Mouse (Mus musculus) midbrain, embryonic 14.5 days (tissue): ENCODE measurements around the gene Gm4869. TPM values are rescaled to one million over a fixed set of nuclear protein-coding genes. Genes with fewer than 3 reads are reported as not detected.

Experiments used
- ATAC-seq: fragments of 200-750 bp; cut with Nextera tagmentation; 2 replicates; pipeline ENCODE4 v1.8.0; 2017; ENCODE audit warnings: moderate number of reproducible peaks, moderate library complexity; ENCODE audit not compliant: low FRiP score, low TSS enrichment
- DNase-seq: peaks from one replicate; pipeline ENCODE4 v3.0.0-alpha.2; 2015
- H3K27ac ChIP-seq: fragments of 300-500 bp; sonication (generic); replicated peaks from 2 replicates; pipeline ENCODE4 v1.5.1; 2014; ENCODE audit warnings: mild to moderate bottlenecking, low read depth, low read length, moderate library complexity
- H3K27me3 ChIP-seq: fragments of 300-500 bp; sonication (generic); 2 replicates; pipeline ENCODE4 v1.6.1; 2014; ENCODE audit warnings: low read length, control low read depth, mixed read lengths; ENCODE audit not compliant: control insufficient read depth, insufficient read depth
- H3K36me3 ChIP-seq: fragments of 300-500 bp; sonication (generic); 2 replicates; pipeline ENCODE4 v1.6.1; 2014; ENCODE audit warnings: low read length, control low read depth; ENCODE audit not compliant: control insufficient read depth, insufficient read depth
- H3K4me1 ChIP-seq: fragments of 300-500 bp; sonication (generic); 2 replicates; pipeline ENCODE4 v1.6.1; 2014; ENCODE audit warnings: mild to moderate bottlenecking, antibody characterized with exemption, low read length, control low read depth; ENCODE audit not compliant: control insufficient read depth, insufficient read depth
- H3K4me2 ChIP-seq: fragments of 300-500 bp; sonication (generic); 2 replicates; pipeline ENCODE4 v1.6.1; 2014; ENCODE audit warnings: mild to moderate bottlenecking, low read length, moderate library complexity
- H3K4me3 ChIP-seq: fragments of 300-500 bp; sonication (generic); replicated peaks from 2 replicates; pipeline ENCODE4 v1.5.1; 2014; ENCODE audit warnings: low read depth, low read length
- H3K9ac ChIP-seq: fragments of 300-500 bp; sonication (generic); replicated peaks from 2 replicates; pipeline ENCODE4 v1.6.1; 2014; ENCODE audit warnings: mild to moderate bottlenecking, low read length, moderate library complexity
- H3K9me3 ChIP-seq: fragments of 300-500 bp; sonication (generic); 2 replicates; pipeline ENCODE4 v1.6.1; 2016; ENCODE audit warnings: low read length, control low read depth, mixed read lengths; ENCODE audit not compliant: control insufficient read depth
- WGBS: fragments of 180-500 bp; shearing (Covaris S2); extraction: QIAGEN DNeasy Blood & Tissue Kit; methylation state at CpG from one replicate; pipeline ENCODE4 v1.1.7; 2014; 5-methylcytosine and 5-hydroxymethylcytosine counted together
- microRNA-seq: library from miRNA; unstranded; fragments of <30 nt; microRNA quantifications from one replicate; pipeline ENCODE4, GENCODE M21; 2016
- polyA plus RNA-seq: library from polyadenylated mRNA; unstranded; fragments of >200 nt; fragmentation: Nextera tagmentation; extraction: Ambion mirVana; gene quantifications from 2 replicates; pipeline ENCODE4 v1.2.1, GENCODE M21; 2014

Gm4869 gene
- polyA plus RNA-seq, 1 experiment from 2014 or later = not detected

DNA sequence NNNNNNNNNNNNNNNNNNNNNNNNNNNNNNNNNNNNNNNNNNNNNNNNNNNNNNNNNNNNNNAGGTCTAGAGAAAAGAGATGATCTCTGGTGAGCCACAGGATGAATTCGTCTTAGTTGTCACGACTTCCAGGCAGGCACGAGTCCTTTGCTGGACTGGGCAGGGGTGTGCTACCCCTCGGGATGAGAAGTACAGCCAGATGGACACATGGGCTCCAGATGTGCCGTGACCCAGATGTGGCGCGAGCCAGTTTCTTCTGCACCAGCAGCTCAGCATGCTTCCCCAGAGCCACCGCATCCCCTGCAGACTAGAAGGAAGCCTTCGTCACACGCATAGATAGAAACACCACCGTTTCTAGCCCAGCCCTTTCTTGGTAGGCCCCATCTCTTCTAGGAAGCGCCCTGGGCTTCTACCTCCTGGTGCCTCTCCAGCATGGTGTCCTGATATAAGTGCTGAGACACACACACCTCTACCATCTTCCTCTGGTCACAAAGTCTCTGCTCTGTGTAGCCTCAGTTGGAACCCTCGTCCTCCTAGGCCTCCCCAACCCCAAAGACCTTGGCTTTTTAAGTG is 92.8 kb downstream of the Gm4869 start:
- H3K27me3 ChIP-seq = no peaks in the 10 kb centered on the region
- no peak overlapping the region for H3K4me2 ChIP-seq
- 79% methylated on average over 13 of the region's 13 CpGs for WGBS
- peaks cover 5% of the 10 kb centered on the region; the same call in 1 of the 2 replicates for H3K4me1 ChIP-seq
- no peak overlapping the region for H3K4me3 ChIP-seq
- no peak overlapping the region for H3K9ac ChIP-seq
- H3K9me3 ChIP-seq = no peaks in the 10 kb centered on the region
- ATAC-seq (no peak), DNase-seq (no peak)
- no peaks in the 10 kb centered on the region for H3K36me3 ChIP-seq
- H3K27ac ChIP-seq = no peak overlapping the region

DNA sequence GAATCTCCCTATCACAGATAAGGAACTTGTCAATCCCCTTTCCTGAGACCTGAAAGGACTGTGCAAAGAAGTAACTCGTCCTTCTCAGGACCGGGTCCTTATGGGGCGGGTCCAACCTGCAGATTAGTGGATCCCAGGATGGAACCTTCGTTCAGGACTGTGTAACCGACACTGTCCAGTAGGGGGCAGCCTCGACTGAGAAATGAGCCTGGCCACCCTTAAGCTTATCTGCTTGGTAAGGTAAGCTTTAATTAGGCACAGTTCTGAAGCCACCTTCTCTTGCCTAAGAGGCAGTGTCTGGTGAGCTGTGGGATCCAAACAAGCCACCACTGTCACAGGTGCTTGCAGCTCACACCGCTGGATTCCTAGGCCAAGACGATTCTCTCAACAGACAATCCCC is 94.7 kb downstream of the Gm4869 start:
- no peak overlapping the region for H3K4me2 ChIP-seq
- DNase-seq (peak; percentile 91), ATAC-seq (peak; percentile 41; the same call in 1 of the 2 replicates)
- no peaks in the 10 kb centered on the region for H3K27me3 ChIP-seq
- H3K4me1 ChIP-seq = peaks cover 6% of the 10 kb centered on the region; the same call in 1 of the 2 replicates
- no peak overlapping the region for H3K9ac ChIP-seq
- no peaks in the 10 kb centered on the region for H3K9me3 ChIP-seq
- H3K4me3 ChIP-seq = no peak overlapping the region
- H3K27ac ChIP-seq = no peak overlapping the region
- no peaks in the 10 kb centered on the region for H3K36me3 ChIP-seq
- 15% methylated on average over 8 of the region's 8 CpGs for WGBS

DNA sequence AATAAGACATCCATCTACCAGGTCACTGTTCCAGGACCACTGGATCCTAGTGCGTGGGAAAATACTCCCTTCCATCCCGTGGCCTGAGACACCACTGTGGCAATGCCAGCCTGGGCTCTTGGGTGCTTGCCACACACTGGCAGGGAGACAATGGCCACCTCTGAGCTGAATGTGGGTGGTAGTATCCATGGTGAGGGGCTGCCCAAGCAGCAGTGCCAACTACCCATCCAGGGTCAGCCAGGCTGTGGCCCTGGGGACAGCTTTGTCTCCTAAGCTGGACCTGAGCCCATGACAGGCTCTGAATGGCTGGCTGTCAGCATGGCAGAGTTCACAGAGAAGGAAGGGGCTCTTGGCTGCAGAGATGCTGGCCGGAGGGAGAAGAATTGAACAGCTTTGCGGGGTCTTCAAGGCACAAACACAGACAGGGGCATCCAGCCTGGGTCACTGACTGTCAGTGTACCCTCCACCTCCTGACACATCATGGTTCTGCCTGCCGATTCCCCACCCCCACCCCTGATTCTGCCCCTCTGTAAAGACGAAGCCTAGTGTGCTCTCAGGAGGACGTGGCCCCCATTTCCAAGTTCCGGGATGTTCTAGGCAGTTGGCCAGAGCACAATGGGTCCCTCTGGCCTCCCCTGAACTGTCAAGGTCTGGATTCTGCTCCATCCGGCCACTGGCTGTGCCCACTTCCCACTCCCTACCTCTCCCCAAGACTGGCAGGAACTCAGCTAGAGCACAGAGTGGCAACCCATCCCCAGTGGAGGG is 97.5 kb downstream of the Gm4869 start:
- no peak overlapping the region for H3K27ac ChIP-seq
- H3K9ac ChIP-seq = no peak overlapping the region
- H3K9me3 ChIP-seq = no peaks in the 10 kb centered on the region
- no peak overlapping the region for H3K4me3 ChIP-seq
- DNase-seq = peak; percentile 68
- no peaks in the 10 kb centered on the region for H3K27me3 ChIP-seq
- no peak overlapping the region for H3K4me2 ChIP-seq
- peaks cover 6% of the 10 kb centered on the region; the same call in 1 of the 2 replicates for H3K4me1 ChIP-seq
- ATAC-seq = peak; percentile 34; the same call in 1 of the 2 replicates
- no peaks in the 10 kb centered on the region for H3K36me3 ChIP-seq
- WGBS = 60% methylated on average over 9 of the region's 9 CpGs

Small RNA genes lying within 50 kb of the gene (microRNA-seq; reads per million reads assigned to microRNA genes)
- gene Mir7038 = not detected

Other genes starting within 250 kb of the Gm4869 start
- gene Mad1l1, start 124.1 kb upstream of the Gm4869 start, polyA plus RNA-seq = 29.8 and 30.3 TPM in 2 replicates
- 16.5 and 18.8 TPM in 2 replicates for gene Nudt1, start 124.0 kb upstream of the Gm4869 start, polyA plus RNA-seq
- 20.3 and 22.5 TPM in 2 replicates for gene Mrm2, start 113.7 kb upstream of the Gm4869 start, polyA plus RNA-seq
- 13.4 and 19.4 TPM in 2 replicates for gene Snx8, start 56.4 kb upstream of the Gm4869 start, polyA plus RNA-seq
- 77.8 and 90.6 TPM in 2 replicates for gene Eif3b, start 26.3 kb upstream of the Gm4869 start, polyA plus RNA-seq
- gene Chst12, start 59.9 kb downstream of the Gm4869 start, polyA plus RNA-seq = 14.8 and 16.2 TPM in 2 replicates
- gene Grifin, start 119.4 kb downstream of the Gm4869 start, polyA plus RNA-seq = not detected in 2 replicates
- 20.5 and 25.2 TPM in 2 replicates for gene Lfng, start 161.7 kb downstream of the Gm4869 start, polyA plus RNA-seq
- gene Ttyh3, start 203.4 kb downstream of the Gm4869 start, polyA plus RNA-seq = 72.1 and 86.7 TPM in 2 replicates